Mouse (Mus musculus) olfactory bulb, adult 2 months (tissue): ENCODE data around the gene Glrx5. TPM values are rescaled to one million over a fixed set of nuclear protein-coding genes. Genes with fewer than 3 reads are reported as not detected.

Experiments used
- H3K27ac ChIP-seq: fragments of 200-500 bp; 2 replicates; pipeline ENCODE4 v1.5.1; 2012; ENCODE audit warnings: low read depth, low read length; ENCODE audit not compliant: insufficient read depth
- H3K4me1 ChIP-seq: fragments of 200-500 bp; 2 replicates; pipeline ENCODE4 v1.6.1; 2012; ENCODE audit warnings: low read length; ENCODE audit not compliant: control insufficient read depth, insufficient read depth
- H3K4me3 ChIP-seq: fragments of 200-500 bp; 2 replicates; pipeline ENCODE4 v1.5.1; 2012; ENCODE audit warnings: mild to moderate bottlenecking, low read depth, low read length, moderate library complexity; ENCODE audit not compliant: insufficient read depth
- CTCF ChIP-seq: fragments of 200-500 bp; IDR thresholded peaks from 2 replicates; pipeline ENCODE4 v1.5.1; 2012; ENCODE audit warnings: low read depth, mild to moderate bottlenecking, low read length, moderate library complexity; ENCODE audit not compliant: insufficient read depth
- POLR2A ChIP-seq: fragments of 200-500 bp; IDR thresholded peaks from 2 replicates; pipeline ENCODE4 v1.6.1; 2012; ENCODE audit warnings: mild to moderate bottlenecking, low read depth, low read length, moderate library complexity; ENCODE audit not compliant: insufficient read depth
- WGBS: fragments of 180-500 bp; shearing (Covaris S2); methylation state at CpG from one replicate; pipeline ENCODE4 v1.1.7; 2018; 5-methylcytosine and 5-hydroxymethylcytosine counted together
- polyA plus RNA-seq: library from polyadenylated mRNA; stranded (reverse); fragments of >200 nt; gene quantifications from 2 replicates; pipeline ENCODE4 v1.2.4, GENCODE M21; 2012; ENCODE audit warnings: low replicate concordance; ENCODE audit not compliant: missing spikeins, insufficient read depth, insufficient read length

Glrx5 gene
- polyA plus RNA-seq, 1 experiment, result not detected

DNA sequence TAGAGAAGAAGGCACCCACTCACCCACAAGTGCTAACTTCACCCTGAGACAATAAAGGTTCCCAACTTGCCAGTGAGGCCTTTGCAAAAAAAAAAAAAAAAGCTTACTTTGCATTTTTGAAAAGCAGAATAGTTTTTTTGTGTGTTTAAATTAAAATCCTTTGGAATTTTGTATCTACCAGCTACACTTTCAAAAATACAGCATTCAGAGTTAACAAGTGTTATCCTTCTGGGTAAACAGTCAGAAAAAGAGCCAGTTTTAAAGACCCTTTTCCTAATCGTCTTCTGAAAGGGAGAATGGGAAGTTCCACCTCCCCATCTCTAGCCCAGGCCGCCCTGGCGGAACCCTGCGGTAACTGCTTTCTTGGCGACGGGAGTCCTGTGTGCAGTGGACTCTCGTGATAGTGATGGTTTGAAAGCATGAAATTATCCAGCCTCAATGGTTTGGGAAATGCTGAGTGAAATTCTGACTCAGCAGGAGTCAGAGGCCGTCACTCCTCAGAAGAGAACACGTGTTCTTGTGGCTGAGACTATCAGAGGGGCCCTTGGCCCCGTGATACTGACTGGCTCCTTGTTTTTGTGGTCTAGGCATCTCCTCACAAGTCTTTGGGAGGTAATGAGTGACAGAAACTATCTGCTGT, 6.4 kb upstream of the Glrx5 start:
- no peak for TF ChIP-seq CTCF
- TF ChIP-seq POLR2A, result no peak
- WGBS, result 52% methylated on average over 10 of the region's 10 CpGs
- Histone ChIP-seq H3K27ac (no peak overlapping the region), H3K4me3 (no peak overlapping the region), H3K4me1 (peaks cover 9% of the 10 kb centered on the region; the same call in 1 of the 2 replicates)

DNA sequence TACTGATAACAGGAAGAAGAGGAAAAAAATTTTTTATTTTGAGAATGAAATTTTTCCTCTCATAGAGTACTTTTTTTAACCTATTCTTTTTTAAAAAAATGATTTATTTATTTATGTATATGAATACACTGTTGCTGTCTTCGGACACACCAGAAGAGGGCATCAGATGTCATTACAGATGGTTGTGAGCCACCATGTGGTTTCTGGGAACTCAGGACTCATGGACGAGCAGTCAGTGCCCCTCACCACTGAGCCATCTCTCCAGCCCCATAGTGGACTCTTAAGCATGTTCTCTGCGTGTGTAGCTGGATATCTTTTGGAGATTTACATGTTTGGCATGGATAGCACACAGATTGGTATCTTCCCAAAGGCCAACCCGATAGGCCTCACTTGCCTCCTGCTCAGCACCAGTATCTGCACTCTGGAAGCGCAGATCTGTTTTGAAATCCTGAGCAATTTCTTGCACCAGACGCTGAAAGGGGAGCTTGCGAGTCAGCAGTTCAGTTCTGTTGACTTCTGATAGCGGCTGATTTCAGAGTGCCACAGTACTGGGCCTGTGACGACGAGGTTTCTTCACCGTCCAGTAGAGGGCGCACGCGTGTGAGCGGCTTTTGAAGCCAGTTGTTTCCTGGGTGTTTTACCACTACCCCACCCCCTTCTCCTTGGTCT, 5.0 kb upstream of the Glrx5 start:
- H3K27ac ChIP-seq, result no peak overlapping the region
- H3K4me3 ChIP-seq, result no peak overlapping the region
- TF ChIP-seq CTCF, result peak; percentile 69; the same call in 1 of the 2 replicates
- no peak for TF ChIP-seq POLR2A
- WGBS, result 33% methylated on average over 15 of the region's 15 CpGs
- peaks cover 6% of the 10 kb centered on the region; the same call in 1 of the 2 replicates for H3K4me1 ChIP-seq

DNA sequence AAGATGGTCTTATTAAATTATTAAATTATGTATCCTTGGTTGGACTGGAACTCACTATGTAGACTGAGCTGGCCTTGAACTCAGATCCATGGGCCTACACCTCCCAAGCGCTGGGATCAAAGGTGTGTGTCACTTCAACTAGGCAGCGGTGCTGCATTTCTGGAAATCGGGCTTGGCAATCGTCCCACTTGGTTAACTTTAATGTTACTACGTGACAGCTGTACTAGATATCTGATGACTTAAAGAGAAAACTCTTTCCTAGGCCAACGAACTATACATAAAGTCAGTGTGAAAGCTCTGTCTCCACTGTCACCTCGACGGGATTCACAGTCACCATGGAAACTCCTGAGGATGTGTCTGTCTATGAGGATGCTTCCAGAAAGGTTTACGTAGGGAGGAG, 2.6 kb upstream of the Glrx5 start:
- Histone ChIP-seq H3K27ac (no peak overlapping the region), H3K4me1 (peaks cover 14% of the 10 kb centered on the region), H3K4me3 (no peak overlapping the region)
- WGBS, result 86% methylated on average over 9 of the region's 9 CpGs
- TF ChIP-seq CTCF (no peak), POLR2A (no peak)

DNA sequence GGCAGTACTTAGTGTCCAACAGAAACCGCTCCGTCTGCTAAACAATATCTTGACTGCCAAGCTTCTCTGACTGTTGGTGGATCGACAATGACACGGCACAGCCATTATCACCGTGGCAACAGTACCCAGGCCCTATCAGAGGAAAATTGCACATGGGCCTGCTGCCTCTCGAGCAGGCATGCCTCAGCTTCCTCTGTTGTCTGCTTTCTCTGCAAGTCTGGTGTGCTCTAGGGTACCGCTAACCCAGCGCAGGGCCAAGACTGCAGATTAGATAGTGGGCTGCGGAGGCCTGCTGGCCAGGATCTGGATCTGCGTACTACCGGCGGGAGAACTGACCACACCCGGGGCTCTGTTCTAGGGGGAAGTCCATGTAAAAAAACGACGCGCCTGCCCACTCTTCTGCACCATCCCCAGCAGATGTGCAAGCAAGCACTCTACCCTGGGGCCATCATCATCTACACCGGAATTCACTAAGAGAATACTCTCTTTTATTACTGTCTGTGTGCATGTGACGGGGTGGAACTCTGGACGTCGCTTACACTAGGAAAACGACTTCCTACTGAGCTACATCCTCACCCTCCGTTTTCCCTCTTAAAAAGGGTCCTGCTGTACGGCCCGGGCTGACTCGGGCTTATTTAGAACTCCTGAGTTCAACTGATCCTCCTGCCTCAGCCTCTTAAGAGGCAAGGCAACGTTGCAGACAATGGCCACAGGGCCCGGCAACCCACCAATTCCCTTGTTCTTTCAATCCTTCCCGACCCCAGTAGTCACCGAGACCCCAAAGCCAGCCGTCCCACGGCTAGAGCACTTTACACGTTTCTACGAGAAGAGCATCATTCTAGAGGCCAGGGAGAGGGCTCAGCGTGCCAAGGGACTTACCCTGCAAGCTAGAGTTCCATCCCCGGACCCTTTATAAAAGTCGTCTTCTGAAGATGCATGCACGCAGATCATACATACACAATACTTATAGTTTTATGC, 1.1 kb upstream of the Glrx5 start:
- WGBS, result 3% methylated on average over 37 of the region's 37 CpGs
- Histone ChIP-seq H3K4me3 (peak overlapping the region; percentile 81), H3K4me1 (peaks cover 25% of the 10 kb centered on the region), H3K27ac (peak overlapping the region; percentile 65)
- TF ChIP-seq CTCF, result no peak
- TF ChIP-seq POLR2A, result no peak

DNA sequence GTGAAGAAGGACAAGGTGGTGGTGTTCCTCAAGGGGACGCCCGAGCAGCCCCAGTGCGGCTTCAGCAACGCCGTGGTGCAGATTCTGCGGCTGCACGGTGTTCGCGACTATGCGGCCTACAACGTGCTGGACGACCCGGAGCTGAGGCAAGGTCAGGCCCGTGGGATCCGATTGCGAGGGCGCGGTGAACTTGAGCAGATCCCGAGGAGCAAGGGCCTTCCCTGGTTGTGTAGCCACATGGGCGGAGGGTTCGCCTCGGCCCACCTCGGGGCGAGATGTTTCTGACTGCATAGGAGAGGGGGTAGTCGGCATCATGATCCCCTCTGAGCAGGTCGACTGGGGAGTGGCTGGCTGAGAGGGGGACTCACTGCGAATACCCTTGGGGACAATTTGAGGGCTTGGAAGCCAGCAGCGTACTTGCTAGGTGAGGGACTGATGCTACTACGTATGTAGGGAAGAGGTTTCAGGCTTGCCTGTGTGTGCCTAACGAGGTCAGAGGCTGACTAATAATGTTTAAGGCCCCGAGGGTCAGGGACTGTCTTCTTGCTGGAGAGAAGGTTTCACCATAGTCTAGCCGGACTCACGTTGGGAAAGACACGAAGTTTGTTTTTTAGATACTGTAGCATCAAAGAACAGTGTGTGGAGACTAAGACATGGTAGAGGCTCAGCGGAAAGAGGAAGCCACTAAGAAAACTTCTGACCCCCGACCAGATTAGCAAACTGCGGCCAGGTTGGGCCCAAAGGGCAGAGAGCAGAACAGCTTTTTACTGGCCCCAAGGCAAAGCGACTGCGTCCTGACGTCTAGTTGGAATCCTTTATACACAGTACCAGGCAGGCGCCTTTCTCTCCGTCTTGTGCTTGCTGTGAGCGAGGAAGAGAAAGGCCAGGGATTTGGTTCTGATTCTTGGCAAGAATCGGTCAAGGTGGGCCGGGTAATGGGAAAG, 616 bp downstream of the Glrx5 start:
- H3K4me1 ChIP-seq, result peaks cover 25% of the 10 kb centered on the region
- TF ChIP-seq CTCF, result no peak
- no peak for TF ChIP-seq POLR2A
- 1% methylated on average over 45 of the region's 45 CpGs for WGBS

DNA sequence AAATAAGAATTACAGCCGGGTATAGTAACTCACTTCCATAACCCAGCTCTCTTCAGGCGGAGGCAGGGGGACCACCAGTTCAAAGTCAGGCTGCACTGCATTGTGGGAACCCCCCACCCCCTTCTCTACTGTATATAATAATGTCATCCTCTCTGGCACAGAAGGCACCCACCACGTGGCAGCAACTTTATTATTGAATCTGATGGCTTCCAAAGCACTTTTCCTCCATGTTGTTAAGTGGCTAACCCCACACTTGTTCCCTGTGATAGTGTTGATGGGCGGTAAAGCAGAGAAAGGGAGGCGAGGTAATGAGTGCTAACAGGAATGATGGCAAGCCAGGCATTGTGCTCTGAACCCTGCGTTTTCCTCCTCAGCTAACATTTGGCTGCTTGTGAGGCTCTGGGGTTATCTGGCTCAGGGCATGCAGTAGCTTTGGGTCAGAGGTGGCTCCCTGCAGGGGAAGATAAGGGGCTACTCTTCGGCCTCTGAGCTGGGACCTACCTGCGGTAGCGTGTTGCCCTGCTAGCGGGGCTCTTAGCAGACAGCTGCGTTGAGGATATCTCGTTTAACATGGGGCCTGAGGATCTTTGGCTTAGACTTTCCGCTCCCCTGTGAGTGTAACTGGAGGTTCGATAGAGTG, 1.8 kb downstream of the Glrx5 start:
- Histone ChIP-seq H3K4me1 (peaks cover 29% of the 10 kb centered on the region), H3K4me3 (peak overlapping the region; percentile 76; the same call in 1 of the 2 replicates), H3K27ac (no peak overlapping the region)
- WGBS, result 62% methylated on average over 14 of the region's 14 CpGs
- TF ChIP-seq POLR2A (no peak), CTCF (no peak)

More for the DNA sequence above, 616 bp downstream of the Glrx5 start:
- Histone ChIP-seq H3K27ac (peak overlapping the region; percentile 46), H3K4me3 (peak overlapping the region; percentile 76)

DNA sequence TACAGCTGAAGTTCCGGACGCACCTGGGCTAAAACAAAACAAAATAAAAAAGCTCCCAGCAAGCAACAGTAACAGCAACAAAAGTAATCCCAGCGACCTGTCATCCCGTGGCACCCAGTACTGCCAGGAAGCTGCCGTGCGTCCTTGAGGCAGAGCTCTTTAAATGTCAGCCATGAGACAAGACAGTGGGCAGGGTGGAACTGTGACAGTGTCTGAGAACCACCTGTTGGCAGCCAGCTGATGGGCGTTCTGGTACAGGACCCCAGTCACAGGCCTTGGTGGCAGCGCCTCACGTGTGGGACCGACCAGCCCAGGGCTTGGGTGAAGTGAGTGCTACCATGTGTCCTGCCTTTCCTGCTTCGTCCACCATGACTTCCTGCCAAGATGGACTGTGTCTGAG, 5.7 kb downstream of the Glrx5 start:
- TF ChIP-seq POLR2A (no peak), CTCF (no peak)
- H3K27ac ChIP-seq, result no peak overlapping the region
- no peak overlapping the region for H3K4me3 ChIP-seq
- peaks cover 37% of the 10 kb centered on the region for H3K4me1 ChIP-seq
- WGBS, result 89% methylated on average over 11 of the region's 11 CpGs

DNA sequence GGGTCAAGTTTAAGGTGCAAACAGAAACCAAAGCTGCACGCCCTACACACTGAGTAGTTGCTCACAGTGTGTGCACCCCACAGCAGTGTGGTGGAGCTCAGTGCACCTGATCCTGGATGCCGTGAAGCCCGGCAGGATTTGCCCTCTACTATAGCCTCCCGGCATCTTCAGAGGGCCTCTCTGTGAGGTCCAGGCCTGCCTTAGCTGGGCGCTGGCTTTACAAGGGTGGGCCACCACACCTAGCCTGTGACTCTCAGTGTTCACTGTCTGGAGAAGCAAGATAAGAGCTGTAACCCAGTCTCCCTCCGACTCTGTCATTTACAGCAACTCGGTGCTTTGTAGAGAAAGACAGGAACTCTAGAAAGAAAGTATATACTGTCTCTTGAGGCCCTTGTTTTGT, 6.4 kb downstream of the Glrx5 start:
- Histone ChIP-seq H3K4me3 (no peak overlapping the region), H3K27ac (no peak overlapping the region), H3K4me1 (peaks cover 35% of the 10 kb centered on the region)
- 85% methylated on average over 7 of the region's 7 CpGs for WGBS
- TF ChIP-seq POLR2A (no peak), CTCF (no peak)
